Mouse (Mus musculus) embryonic stem cell, embryonic (primary cell): ENCODE measurements around the gene Zfp710.

ENCODE experiments used
- CTCF ChIA-PET, 4 experiments: fragments of 300-600 bp in 2 of 4; fragments of 350-600 bp in 2 of 4; sonication (Branson Sonifier 250); formaldehyde crosslinking; loops; one replicate each; lab custom pipeline; 2022; ENCODE audit warnings: inconsistent platforms in 2 of 4; lab: Charles Lee
- POLR2A ChIA-PET, 4 experiments: fragments of 300-600 bp in 2 of 4; fragments of 350-600 bp in 2 of 4; sonication (Branson Sonifier 250); formaldehyde crosslinking; loops; one replicate each; lab custom pipeline; 2022; ENCODE audit warnings: antibody characterized with exemption in 4 of 4, inconsistent platforms in 1 of 4; lab: Charles Lee

The Zfp710 gene

GRCm38 (mm10) chr7:80060012-80060778 lies 35.6 kb downstream of the Zfp710 start:
- POLR2A ChIA-PET: interaction anchor here in 3 of 4 experiments (0.7 to 30.7 kb wide), 16 partner anchors 9 to 177 kb away, joined by 3 to 515 read pairs (median 5); partner anchors contain the start of gene Zfp710 (in 1 of the 3)
- CTCF ChIA-PET: interaction anchor here in 2 of 4 experiments (0.6 kb wide), 2 partner anchors 227 to 615 kb away, joined by 3 read pairs; no protein-coding TSS in a partner anchor

DNA sequence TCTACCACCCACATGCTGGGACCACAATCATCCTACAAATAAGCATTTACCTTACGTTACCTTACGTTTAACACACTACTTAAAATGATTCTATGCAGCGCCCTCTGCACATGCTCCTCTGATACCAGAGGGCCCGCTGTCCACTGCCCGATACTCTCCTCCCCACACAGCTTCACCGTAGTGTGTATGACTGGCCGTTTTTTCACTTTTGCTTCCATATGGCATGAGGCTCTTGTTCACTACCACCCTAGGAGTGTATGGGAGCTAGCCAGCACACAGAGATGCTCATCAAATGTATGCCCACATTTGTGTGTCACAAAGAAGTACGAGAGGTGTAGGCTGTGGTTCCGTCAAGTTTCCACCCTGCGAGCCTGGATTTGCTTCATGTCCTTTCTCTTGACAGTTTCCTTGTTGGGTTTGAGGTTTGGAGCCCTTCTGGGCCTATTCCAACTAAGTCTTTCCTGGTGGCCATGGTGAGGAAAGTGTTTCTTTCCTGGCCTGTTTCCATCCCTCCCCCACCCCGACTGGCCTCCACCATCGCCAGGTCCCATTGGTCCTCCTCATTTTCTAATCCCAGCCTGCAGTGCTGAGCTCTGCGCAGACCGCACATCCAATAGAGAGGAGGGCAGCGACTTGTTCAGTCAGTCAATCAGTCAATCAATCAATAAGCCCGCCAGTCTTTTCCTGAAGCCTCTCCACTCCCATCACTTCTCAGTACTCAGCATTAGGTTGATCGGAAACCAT lies 37.6 kb downstream of the Zfp710 start:
- ChIA-PET POLR2A (interaction anchor here (0.6 to 30.7 kb wide), 22 partner anchors 8 to 821 kb away, joined by 3 to 515 read pairs (median 3); partner anchors contain the start of genes Idh2 (in 1 of the 4) and Zfp710 (in 1 of the 4)), CTCF (interaction anchor here in 3 of 4 experiments (0.5 to 1.4 kb wide), 5 partner anchors 12 to 22 kb away, joined by 3 to 6 read pairs (median 3); no protein-coding TSS in a partner anchor)

DNA sequence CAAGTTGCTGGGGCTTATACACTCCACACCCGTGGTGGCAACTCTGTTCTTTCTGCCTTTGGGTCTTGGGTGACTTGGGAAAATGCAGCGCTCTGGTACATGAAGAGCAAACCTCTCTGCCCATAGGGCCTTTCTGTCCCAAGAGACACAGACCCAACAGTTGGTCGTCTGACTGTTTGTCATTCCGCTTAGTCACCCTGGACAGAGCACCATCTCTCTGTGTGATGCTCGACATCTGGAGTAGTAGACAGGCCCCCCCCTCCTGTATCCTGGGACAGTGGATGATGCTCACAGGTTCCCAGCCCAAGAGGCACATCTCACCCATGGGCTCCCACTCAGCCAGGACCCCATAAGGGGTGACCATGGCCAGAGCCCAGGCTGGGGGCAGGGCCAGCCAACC lies 38.6 kb downstream of the Zfp710 start:
- ChIA-PET CTCF (interaction anchor here in 2 of 4 experiments (0.8 to 1.5 kb wide), 4 partner anchors 19 to 21 kb away, joined by 3 to 4 read pairs (median 3); no protein-coding TSS in a partner anchor), POLR2A (interaction anchor here (0.5 to 30.7 kb wide), 14 partner anchors 10 to 338 kb away, joined by 3 to 515 read pairs (median 3); partner anchors contain the start of gene Zfp710 (in 1 of the 4))

GRCm38 (mm10) chr7:80063902-80064736 lies 39.5 kb downstream of the Zfp710 start:
- ChIA-PET POLR2A (interaction anchor here in 3 of 4 experiments (0.5 to 30.7 kb wide), 14 partner anchors 8 to 339 kb away, joined by 3 to 515 read pairs (median 4); partner anchors contain the start of gene Zfp710 (in 1 of the 3)), CTCF (interaction anchor here in 3 of 4 experiments (0.7 to 1.5 kb wide), 6 partner anchors 14 to 20 kb away, joined by 3 to 4 read pairs (median 3); no protein-coding TSS in a partner anchor)

GRCm38 (mm10) chr7:80065250-80065649 lies 40.6 kb downstream of the Zfp710 start:
- ChIA-PET CTCF (interaction anchor here in 2 of 4 experiments (0.5 to 1.4 kb wide), 3 partner anchors 19 to 206 kb away, joined by 3 read pairs; no protein-coding TSS in a partner anchor), POLR2A (interaction anchor here in 3 of 4 experiments (0.6 to 30.7 kb wide), 13 partner anchors 8 to 409 kb away, joined by 3 to 515 read pairs (median 5); partner anchors contain the start of gene Zfp710 (in 2 of the 3))

GRCm38 (mm10) chr7:80066675-80067455 lies 42.3 kb downstream of the Zfp710 start:
- ChIA-PET POLR2A (interaction anchor here in 3 of 4 experiments (0.5 to 30.7 kb wide), 21 partner anchors 9 to 75 kb away, joined by 3 to 515 read pairs (median 4); partner anchors contain the start of genes Idh2 (in 1 of the 3) and Zfp710 (in 1 of the 3)), CTCF (interaction anchor here in 2 of 4 experiments (0.6 to 1.1 kb wide), 3 partner anchors 42 to 74 kb away, joined by 3 to 8 read pairs (median 3); partner anchors contain the start of gene Zfp710 (in 1 of the 2))

DNA sequence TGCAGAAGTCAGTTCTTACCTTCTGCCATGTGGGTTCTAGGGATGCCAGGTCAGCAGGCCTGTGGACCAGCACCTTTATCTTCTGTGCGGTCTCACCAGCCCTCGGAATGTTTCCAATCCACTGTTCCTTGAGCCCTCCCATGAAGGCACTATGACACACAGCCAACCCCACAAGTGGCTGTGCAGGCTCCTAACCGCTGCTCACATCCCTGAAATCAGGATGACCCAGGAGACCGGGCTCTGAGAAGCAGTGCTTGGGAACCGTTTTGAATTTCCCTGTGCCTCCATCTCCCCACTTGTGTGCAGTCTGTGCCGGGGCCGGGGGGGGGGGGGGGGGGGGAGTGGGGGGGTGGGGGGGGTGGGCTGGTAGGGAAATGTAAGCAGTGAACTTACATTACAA lies 43.7 kb downstream of the Zfp710 start:
- POLR2A ChIA-PET: interaction anchor here in 2 of 4 experiments (1.3 to 4.2 kb wide), 4 partner anchors 10 to 16 kb away, joined by 5 to 23 read pairs (median 10); no protein-coding TSS in a partner anchor
- CTCF ChIA-PET: no interaction called here

DNA sequence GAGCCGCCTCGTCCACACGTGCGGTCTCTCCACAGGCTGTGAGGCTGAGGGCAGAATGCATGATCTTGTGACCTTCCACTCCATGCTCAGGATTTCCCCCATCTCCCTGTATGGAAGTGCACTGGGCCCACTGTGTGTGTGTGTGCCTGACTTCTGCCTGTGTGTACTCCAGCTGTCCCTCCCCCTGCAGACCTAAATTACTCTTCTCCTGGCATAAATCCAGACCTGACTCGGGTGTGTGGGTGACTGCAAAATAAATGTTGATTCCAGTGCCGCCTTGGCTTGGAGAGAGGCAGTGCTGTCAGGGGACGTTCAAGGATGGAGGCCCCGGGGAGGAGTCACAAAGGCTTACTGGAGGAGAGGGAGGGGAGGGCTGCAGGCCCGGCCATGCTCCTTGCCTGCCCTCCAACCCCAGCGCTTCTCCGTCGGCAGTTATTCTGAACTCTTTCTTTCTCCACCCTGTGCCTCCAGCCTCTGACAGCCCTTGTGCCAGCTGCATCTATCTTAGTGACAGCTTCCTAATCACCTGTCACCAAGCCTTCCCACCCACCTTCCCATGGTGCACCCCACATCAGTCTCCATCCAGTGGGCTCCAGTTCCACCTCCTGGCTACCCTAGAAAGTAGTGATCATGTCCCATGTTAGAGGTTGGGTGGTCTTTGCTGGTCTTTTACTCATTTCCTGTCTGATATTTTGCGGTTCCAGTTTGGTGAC lies 45.2 kb downstream of the Zfp710 start:
- ChIA-PET CTCF (interaction anchor here in 1 of 4 experiments (0.5 to 1.2 kb wide), 2 partner anchors 37 to 60 kb away, joined by 3 to 5 read pairs; no protein-coding TSS in a partner anchor), POLR2A (interaction anchor here (0.6 to 1.8 kb wide), 13 partner anchors 9 to 173 kb away, joined by 3 to 9 read pairs (median 4); no protein-coding TSS in a partner anchor)

DNA sequence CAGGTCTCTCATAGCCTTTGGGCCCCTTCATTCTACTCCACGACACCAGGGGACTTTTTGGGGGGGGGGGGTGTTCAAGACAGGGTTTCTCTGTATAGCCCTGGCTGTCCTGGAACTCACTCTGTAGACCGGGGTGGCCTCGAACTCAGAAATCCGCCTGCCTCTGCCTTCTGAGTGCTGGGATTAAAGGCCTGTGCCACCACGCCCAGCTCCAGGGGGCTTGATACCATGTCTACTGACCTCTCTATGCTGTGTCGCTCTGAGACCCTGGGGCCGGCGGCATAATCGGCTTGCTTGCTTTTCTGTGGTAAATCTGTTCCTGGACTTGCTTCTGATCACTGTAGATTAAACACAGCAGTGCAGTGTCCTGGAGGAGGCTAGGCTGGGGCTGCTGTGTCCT lies 46.6 kb downstream of the Zfp710 start:
- ChIA-PET POLR2A (interaction anchor here in 3 of 4 experiments (0.6 to 1.8 kb wide), 15 partner anchors 8 to 101 kb away, joined by 3 to 7 read pairs (median 4); partner anchors contain the start of gene Zfp710 (in 1 of the 3)), CTCF (interaction anchor here in 3 of 4 experiments (0.6 to 1.2 kb wide), 3 partner anchors 15 to 38 kb away, joined by 3 to 10 read pairs (median 3); no protein-coding TSS in a partner anchor)

GRCm38 (mm10) chr7:80072297-80072696 lies 47.7 kb downstream of the Zfp710 start:
- POLR2A ChIA-PET: interaction anchor here in 2 of 4 experiments (0.8 to 1.3 kb wide), 14 partner anchors 9 to 84 kb away, joined by 3 to 7 read pairs (median 4); no protein-coding TSS in a partner anchor
- CTCF ChIA-PET: interaction anchor here in 1 of 4 experiments (0.9 kb wide), 1 partner anchor 12 kb away, joined by 3 read pairs; no protein-coding TSS in a partner anchor

DNA sequence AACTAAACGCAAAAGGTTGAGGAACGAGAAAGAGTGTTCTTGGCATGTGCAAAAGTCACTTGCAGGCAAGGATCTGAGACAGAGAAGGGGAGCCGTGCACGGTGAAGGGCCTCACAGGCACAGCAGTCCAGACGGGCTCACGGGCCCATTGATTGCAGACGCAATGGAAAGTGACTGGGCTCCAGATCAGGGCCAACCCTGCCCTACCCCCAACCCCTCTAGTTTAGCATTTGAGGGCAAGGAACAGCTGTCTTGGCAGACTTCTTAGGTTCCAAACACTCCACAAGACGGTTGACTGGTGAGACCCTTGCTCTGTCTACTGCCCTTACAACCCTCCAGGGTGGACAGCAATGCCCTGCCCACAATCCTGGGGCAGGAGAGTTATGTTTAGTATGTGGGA lies 48.9 kb downstream of the Zfp710 start:
- CTCF ChIA-PET: interaction anchor here in 1 of 4 experiments (0.6 kb wide), 1 partner anchor 977 kb away, joined by 3 read pairs; no protein-coding TSS in a partner anchor
- POLR2A ChIA-PET: interaction anchor here in 3 of 4 experiments (0.7 to 2.0 kb wide), 11 partner anchors 8 to 49 kb away, joined by 3 to 7 read pairs (median 5); partner anchors contain the start of gene Zfp710 (in 1 of the 3)

DNA sequence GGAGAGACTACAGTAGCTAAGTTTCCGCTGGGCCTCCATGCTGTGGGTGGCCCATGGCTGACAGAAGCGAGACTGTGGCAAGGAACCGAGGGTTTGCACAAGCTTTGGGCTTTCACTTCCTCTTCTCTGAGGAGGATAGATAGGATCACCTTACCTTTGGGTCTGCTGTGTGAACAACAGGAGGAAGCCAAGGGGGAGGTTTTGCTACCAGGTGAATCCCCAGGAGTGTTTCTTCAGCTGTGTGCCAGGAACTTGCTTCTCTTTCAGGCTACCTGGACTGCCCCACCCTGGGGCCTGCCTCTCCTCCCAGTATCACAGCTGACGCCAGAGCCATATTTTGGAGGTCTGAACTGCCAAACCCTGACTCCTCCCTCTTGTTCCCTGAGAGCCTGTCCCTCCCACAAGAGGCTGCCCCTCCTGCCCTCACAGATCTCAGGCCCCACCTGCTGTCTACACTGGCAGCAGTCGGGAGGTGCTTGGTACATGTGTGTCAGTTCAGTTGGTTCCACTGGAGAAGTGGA lies 50.4 kb downstream of the Zfp710 start:
- CTCF ChIA-PET: interaction anchor here in 2 of 4 experiments (0.5 to 1.1 kb wide), 3 partner anchors 10 to 85 kb away, joined by 3 read pairs; no protein-coding TSS in a partner anchor
- POLR2A ChIA-PET: interaction anchor here in 3 of 4 experiments (0.6 to 2.0 kb wide), 13 partner anchors 9 to 147 kb away, joined by 3 to 7 read pairs (median 4); partner anchors contain the start of gene Zfp710 (in 1 of the 3)

DNA sequence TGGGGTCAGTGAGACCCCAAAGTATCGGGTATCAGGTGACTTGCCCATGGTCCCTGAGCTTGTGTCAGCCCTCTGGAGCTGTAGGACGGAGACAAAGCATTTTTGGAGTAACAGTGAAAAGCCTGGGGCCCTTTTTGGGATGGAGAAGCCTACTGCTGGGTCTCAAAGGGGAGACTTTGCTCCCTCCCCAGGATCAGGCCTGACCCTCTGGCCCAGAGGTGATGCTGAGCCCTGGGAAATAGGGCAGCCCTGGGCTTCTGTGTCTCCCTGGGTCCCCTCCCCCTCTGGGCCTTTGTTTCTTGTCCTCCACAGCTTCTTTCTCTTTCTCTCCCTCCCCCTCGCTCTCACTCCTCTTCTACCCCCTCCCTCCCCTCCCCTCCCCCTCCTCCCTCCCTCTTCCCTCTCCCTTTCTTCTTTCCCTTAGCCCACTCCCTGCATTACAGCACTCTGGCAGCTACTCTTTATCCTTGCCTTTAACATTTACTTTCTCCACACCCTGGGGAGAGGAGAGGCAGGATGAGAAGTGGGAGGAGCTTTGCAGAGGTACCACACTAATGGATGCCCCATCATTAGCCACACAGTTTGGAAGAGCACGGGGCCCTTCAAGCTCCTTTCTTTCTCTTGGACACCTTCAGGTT lies 51.5 kb downstream of the Zfp710 start:
- CTCF ChIA-PET: interaction anchor here in 2 of 4 experiments (0.6 kb wide), 4 partner anchors 25 to 730 kb away, joined by 3 to 5 read pairs (median 4); no protein-coding TSS in a partner anchor
- POLR2A ChIA-PET: interaction anchor here in 2 of 4 experiments (0.6 to 3.4 kb wide), 20 partner anchors 9 to 78 kb away, joined by 3 to 21 read pairs (median 3); partner anchors contain the start of genes Zfp710 (in 2 of the 2) and Idh2 (in 1 of the 2)
